Mouse (Mus musculus): ENCODE measurements at regions not wholly inside any gene's neighbourhood (a gene's known extent, or its start where the extent isn't known, plus 50 kb on each side); places are given as distances from the start of the nearest gene placed in this dataset.

- no peaks in the 10 kb centered on the region for H3K36me3 ChIP-seq (replicated peaks; ENCODE audit: low read length)
- H3K9me3 ChIP-seq: 0 out of 2 replicates have a peak, but pooled peaks cover 10% of the 10 kb centered on the region
- TF ChIP-seq GATA1 (IDR thresholded peaks at IDR 0.05; ENCODE audit: borderline replicate concordance, low read length) (no peak), FLI1 (IDR thresholded peaks at IDR 0.05; ENCODE audit: low read length) (no peak)
- H3K27me3 ChIP-seq (replicated peaks): no peaks in the 10 kb centered on the region
- H3K4me1 ChIP-seq: no peaks in the 10 kb centered on the region
- no peak overlapping the region for H3K4me3 ChIP-seq (replicated peaks)
Measured at GRCm38 (mm10) chr8:44799513-44799912, 135.7 kb upstream of the Fat1 start.

GRCm38 (mm10) chr8:44800827-44801273, 134.4 kb upstream of the Fat1 start:
- TF ChIP-seq FLI1 (IDR thresholded peaks at IDR 0.05; ENCODE audit: low read length) (no peak), GATA1 (IDR thresholded peaks at IDR 0.05; ENCODE audit: borderline replicate concordance, low read length) (no peak)

GRCm38 (mm10) chr8:44801604-44802206, 133.5 kb upstream of the Fat1 start:
- Histone ChIP-seq H3K9me3 (0 out of 2 replicates have a peak, but pooled peaks cover 4% of the 10 kb centered on the region), H3K36me3 (replicated peaks; ENCODE audit: low read length) (no peaks in the 10 kb centered on the region), H3K4me1 (no peaks in the 10 kb centered on the region), H3K4me3 (replicated peaks) (no peak overlapping the region), H3K27me3 (replicated peaks) (no peaks in the 10 kb centered on the region)
- TF ChIP-seq GATA1 (IDR thresholded peaks at IDR 0.05; ENCODE audit: borderline replicate concordance, low read length) (no peak), FLI1 (IDR thresholded peaks at IDR 0.05; ENCODE audit: low read length) (no peak)

More at GRCm38 (mm10) chr8:44800827-44801273, 134.4 kb upstream of the Fat1 start:
- Histone ChIP-seq H3K27me3 (replicated peaks) (no peaks in the 10 kb centered on the region), H3K4me1 (no peaks in the 10 kb centered on the region), H3K4me3 (replicated peaks) (no peak overlapping the region), H3K9me3 (0 out of 2 replicates have a peak, but pooled peaks cover 9% of the 10 kb centered on the region), H3K36me3 (replicated peaks; ENCODE audit: low read length) (no peaks in the 10 kb centered on the region)

GRCm38 (mm10) chr8:44802331-44802730, 132.9 kb upstream of the Fat1 start:
- H3K36me3 ChIP-seq (replicated peaks; ENCODE audit: low read length): no peaks in the 10 kb centered on the region
- no peaks in the 10 kb centered on the region for H3K4me1 ChIP-seq
- 0 out of 2 replicates have a peak, but pooled peaks cover 4% of the 10 kb centered on the region for H3K9me3 ChIP-seq
- TF ChIP-seq FLI1 (IDR thresholded peaks at IDR 0.05; ENCODE audit: low read length) (no peak), GATA1 (IDR thresholded peaks at IDR 0.05; ENCODE audit: borderline replicate concordance, low read length) (no peak)
- no peaks in the 10 kb centered on the region for H3K27me3 ChIP-seq (replicated peaks)
- no peak overlapping the region for H3K4me3 ChIP-seq (replicated peaks)

GRCm38 (mm10) chr8:44804414-44805178, 130.7 kb upstream of the Fat1 start:
- H3K4me3 ChIP-seq (replicated peaks): no peak overlapping the region
- H3K9me3 ChIP-seq: 0 out of 2 replicates have a peak, but pooled peaks cover 8% of the 10 kb centered on the region
- no peaks in the 10 kb centered on the region for H3K4me1 ChIP-seq
- no peak for TF ChIP-seq GATA1 (IDR thresholded peaks at IDR 0.05; ENCODE audit: borderline replicate concordance, low read length)
- H3K27me3 ChIP-seq (replicated peaks): no peaks in the 10 kb centered on the region
- H3K36me3 ChIP-seq (replicated peaks; ENCODE audit: low read length): no peaks in the 10 kb centered on the region

- Histone ChIP-seq H3K4me1 (no peaks in the 10 kb centered on the region), H3K4me3 (replicated peaks) (no peak overlapping the region), H3K27me3 (replicated peaks) (no peaks in the 10 kb centered on the region), H3K36me3 (replicated peaks; ENCODE audit: low read length) (no peaks in the 10 kb centered on the region), H3K9me3 (0 out of 2 replicates have a peak, but pooled peaks cover 8% of the 10 kb centered on the region)
- TF ChIP-seq GATA1 (IDR thresholded peaks at IDR 0.05; ENCODE audit: borderline replicate concordance, low read length): no peak
- TF ChIP-seq FLI1 (IDR thresholded peaks at IDR 0.05; ENCODE audit: low read length): no peak
Measured at GRCm38 (mm10) chr8:44805179-44805815, 129.9 kb upstream of the Fat1 start.

GRCm38 (mm10) chr8:44812360-44812759, 122.9 kb upstream of the Fat1 start:
- Histone ChIP-seq H3K4me1 (no peaks in the 10 kb centered on the region), H3K4me3 (replicated peaks) (no peak overlapping the region), H3K9me3 (peaks cover 17% of the 10 kb centered on the region; the same call in 1 of the 2 replicates), H3K36me3 (replicated peaks; ENCODE audit: low read length) (no peaks in the 10 kb centered on the region), H3K27me3 (replicated peaks) (no peaks in the 10 kb centered on the region)
- no peak for TF ChIP-seq GATA1 (IDR thresholded peaks at IDR 0.05; ENCODE audit: borderline replicate concordance, low read length)
- no peak for TF ChIP-seq FLI1 (IDR thresholded peaks at IDR 0.05; ENCODE audit: low read length)

GRCm38 (mm10) chr8:44817532-44818157, 117.6 kb upstream of the Fat1 start:
- Histone ChIP-seq H3K36me3 (replicated peaks; ENCODE audit: low read length) (no peaks in the 10 kb centered on the region), H3K4me3 (replicated peaks) (no peak overlapping the region), H3K27me3 (replicated peaks) (no peaks in the 10 kb centered on the region), H3K9me3 (peaks cover 13% of the 10 kb centered on the region; the same call in 1 of the 2 replicates), H3K4me1 (no peaks in the 10 kb centered on the region)
- TF ChIP-seq FLI1 (IDR thresholded peaks at IDR 0.05; ENCODE audit: low read length) (no peak), GATA1 (IDR thresholded peaks at IDR 0.05; ENCODE audit: borderline replicate concordance, low read length) (no peak)

- H3K9me3 ChIP-seq: peaks cover 20% of the 10 kb centered on the region
Measured at GRCm38 (mm10) chr8:44819270-44819669, 116.0 kb upstream of the Fat1 start.

More at GRCm38 (mm10) chr8:44819270-44819669, 116.0 kb upstream of the Fat1 start:
- TF ChIP-seq FLI1 (IDR thresholded peaks at IDR 0.05; ENCODE audit: low read length) (no peak), GATA1 (IDR thresholded peaks at IDR 0.05; ENCODE audit: borderline replicate concordance, low read length) (no peak)
- H3K36me3 ChIP-seq (replicated peaks; ENCODE audit: low read length): no peaks in the 10 kb centered on the region
- H3K4me3 ChIP-seq (replicated peaks): no peak overlapping the region
- no peaks in the 10 kb centered on the region for H3K4me1 ChIP-seq
- H3K27me3 ChIP-seq (replicated peaks): no peaks in the 10 kb centered on the region

Measured in megakaryocyte, embryonic 14.5 days (primary cell).